Mouse (Mus musculus) fat pad, adult 2 months (tissue): ENCODE results near the gene Pakap.

Source experiments
- DNase-seq: peaks from one replicate; pipeline ENCODE4 v3.0.0-alpha.2; 2011; ENCODE audit warnings: low read depth, low spot score; ENCODE audit errors: extremely low read depth

Pakap gene

DNA sequence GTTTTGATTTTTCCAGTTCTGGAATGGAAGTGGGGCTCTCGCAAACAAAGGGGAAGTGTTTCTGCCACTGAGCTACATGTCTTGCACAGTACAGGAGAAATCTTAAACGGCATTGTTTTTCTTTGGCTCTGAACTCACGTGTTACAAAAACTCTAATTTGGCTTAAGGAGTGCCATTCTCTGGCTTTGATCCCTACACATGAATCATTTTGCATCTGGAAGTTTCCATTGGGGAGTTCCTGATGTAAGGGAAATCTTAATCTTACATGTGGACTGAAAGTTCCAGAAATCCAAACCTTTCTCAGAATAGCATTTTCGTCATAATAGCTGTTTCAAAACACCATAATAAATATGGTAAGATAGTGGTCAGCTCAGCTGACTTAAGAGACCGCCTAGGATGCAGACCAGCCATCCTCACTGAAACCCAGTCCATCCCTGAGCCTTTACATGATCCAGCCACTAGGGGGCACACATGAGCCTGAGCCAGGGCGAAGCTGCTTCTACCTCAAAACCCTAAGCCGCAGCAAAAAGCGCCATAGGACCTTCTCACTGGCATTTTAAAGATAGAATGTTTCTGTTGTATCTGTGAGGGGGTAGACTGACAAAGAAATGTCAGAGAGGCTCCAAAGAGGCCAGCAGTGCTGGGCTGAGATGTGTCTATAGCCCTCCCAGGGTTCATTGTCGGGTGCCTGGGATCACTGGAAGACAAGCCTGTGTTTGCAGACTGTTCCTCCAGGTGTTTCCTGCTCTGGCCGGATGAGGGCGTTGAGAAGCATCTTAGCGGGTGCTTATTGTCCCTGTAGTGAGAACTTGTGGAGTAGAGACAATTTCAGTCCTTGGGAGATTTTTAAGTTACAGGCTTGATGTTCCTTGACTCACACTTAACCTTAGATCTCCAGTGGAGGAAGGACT, 105.3 kb downstream of the Pakap start:
- DNase-seq: no peak

DNA sequence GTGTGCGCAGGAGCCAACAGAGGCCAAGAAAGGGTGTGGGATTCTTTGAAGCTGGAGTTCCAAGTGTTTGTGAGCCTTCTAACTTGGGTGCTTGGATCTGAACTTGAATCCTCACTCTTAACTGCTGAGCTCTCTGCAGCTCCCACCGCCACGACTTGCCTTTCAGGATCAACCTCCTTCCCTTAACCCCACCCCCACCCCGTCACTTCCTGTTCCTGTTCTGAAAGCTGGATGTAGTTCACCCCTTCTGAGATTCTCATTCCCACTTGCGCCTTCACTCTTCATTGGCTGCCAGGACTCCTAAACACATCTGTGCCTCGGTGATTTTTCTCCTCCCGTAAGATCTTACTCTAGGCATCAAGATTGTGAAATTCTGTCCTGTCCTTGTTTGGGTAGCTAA, 106.4 kb downstream of the Pakap start:
- no peak for DNase-seq

DNA sequence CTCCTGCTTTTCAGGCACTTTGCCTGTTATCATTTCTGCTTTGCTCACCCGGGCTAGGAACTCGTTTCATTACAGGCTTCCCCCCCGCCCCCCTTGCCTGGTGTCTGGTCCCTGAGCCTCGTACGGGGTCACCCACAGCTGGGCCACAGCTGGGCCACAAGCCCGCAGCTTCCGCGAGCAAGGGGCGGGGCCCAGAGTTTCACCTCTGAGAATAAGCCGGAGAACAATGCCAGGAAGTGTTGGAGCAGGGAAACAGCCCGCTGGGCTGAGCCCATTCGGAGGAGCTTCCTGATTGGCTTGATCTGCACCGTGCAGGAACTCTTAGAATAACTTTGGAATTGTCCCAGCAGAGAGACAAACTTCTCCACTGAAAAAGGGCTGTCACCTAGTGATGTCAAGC, 107.4 kb downstream of the Pakap start:
- no peak for DNase-seq

DNA sequence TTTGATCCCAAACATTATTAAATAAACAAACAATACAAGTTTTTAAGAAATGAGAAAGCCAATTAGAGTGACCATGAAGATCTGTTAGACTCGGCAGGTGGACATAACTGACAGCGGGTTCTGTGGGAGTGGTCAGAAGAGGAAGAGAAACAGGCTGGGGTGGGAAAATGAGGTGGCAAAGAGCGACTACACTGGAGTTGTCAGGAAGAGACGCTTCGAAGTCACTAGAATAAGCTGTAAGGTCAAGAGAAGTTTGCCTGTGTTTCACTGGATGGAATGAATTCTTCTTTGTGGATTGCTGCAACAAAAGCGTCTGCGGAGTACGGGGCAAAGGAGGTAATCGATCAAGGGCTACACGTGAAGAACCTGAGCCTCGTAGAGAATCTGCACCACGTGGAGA, 109.9 kb downstream of the Pakap start:
- DNase-seq: no peak

DNA sequence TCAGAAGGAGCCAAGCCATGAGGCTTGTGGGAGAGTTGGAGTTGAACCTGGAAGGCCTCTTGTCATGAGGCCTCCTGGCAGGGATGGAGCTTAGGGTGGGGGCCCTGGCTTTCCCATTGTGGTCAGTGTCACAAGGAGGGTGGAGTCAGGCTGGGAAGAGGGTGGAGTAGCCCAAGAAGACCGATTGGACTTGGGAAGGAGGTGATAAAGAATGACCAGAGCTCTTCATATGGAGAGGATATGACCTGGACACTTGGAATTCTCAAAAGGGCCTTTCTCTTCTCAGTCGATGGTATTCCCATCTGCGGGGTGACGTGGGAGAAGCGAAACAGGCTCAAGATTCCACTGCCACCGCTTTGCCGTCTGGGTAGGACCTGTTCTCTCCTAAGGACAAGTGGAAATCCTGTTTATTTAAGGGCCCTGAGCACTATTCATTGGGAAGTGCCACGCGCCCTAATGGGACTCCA, 111.0 kb downstream of the Pakap start:
- no peak for DNase-seq

DNA sequence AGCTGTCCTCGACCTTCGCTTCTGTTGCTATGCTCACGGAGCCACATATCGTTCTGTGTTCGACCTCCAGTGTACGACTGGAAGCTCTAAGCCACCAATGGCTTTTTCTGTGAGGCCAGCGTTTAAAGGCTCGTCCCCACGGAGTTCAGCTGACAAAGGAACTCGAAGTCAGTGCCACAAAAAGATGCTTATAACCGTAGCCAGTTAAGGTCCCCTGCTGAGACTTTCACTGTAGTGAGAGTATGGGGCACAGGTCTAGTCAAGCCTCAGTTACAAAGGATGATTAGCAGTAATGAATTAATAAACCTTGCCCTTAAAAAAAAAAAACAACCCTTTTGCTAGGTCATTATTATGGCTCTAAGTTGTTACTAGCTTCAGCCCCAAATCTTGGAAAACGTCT, 112.2 kb downstream of the Pakap start:
- DNase-seq: no peak

DNA sequence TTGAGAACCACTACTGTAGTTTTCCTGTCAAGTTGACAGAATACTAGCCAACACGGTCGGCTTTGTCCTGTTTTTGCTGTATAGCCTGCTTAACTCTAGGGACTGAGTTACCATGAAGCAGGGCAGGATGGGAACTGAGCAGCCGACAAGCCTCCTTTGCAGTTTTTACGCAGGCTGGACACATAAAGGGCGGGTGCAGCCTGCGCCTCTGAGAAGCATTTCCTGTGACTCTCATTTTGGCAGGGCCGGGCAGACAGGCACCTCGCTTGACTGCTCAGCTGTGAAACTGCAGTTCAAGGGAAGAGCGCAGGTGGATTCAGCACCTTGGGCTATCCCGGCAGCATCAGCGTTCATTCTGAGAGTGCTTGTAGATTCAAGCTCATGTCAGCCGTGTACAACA, 113.5 kb downstream of the Pakap start:
- no peak for DNase-seq

DNA sequence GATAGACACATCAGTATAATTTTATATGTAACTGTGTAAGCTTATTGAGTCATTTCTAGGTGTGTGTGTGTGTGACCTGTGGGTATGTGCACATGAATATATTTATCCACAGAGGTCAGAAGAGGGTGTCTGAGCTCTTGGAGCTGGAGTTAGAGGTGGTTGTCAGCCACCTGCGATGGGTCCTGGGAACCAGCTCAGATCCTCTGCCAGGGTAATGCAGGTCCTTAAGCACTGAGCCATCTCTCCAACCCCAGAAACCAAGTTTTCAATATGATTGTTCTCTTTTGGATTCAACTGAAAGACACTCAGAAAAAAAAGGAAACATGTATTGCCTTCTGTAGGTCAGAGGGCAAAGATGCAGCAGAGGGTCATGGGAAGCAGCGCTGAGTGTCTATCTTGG, 114.4 kb downstream of the Pakap start:
- DNase-seq: no peak

DNA sequence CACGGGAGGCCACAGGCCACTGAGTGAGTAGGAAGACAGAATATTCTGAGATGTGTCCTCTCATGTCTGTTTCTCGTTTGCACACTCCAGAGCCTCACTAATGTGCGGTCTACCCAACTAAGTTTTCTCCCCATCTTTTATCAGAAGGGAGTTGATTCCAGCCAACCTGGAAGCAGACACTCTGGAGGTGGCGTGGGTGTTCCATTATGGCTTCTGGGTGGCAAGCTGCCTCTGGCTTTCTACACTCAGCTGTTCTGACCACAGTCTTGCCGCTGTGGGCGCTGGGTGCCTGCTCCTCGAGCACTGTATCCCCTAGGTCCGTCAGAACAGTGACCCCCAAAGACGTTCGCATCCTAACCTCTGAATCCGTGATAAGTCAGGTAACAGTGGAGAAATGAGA, 115.0 kb downstream of the Pakap start:
- DNase-seq: no peak

DNA sequence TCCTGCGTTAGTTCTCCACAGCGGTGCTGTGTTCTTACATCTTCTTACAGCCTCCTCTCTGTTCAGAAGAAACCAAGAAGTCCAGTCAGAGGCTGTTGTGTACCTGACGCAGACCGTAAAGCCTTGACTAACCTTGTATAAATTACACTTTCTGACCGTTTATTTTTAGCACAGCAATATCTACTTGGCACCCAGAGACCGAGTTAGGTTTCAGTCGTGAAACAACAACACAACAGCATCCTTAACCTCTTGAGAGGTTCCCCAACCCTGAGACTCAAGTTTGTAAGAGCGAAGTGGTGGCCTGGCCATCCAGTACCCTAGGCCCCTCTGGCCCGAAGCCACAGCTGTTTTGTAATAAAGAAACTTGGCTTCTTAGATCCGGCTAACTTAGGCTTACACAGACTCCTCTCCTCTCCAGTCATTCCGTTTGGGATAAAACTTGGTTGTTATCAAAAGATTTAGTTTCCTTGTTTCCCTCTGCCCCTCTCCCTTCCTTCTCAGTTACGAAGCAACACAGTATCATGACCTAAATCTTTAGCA, 116.8 kb downstream of the Pakap start:
- no peak for DNase-seq

DNA sequence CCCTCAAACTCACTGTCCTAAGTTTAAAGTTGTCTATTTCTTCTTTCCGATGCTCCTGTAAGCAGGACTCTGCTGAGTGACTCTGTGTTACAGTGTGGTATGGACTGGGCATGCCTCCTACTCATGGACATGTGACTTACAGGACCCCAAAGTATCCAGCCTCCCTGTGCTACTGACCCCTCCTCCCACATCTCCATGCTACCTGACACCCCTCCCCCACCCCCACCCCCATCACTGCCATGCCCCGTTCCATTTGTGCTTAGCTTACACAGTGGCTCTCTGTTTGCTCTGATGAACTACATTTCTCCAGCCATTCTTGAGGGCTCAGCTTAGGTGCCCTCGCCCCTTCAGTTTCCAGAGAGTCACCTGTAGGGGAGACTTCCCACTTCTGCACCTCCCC, 118.8 kb downstream of the Pakap start:
- DNase-seq: no peak

DNA sequence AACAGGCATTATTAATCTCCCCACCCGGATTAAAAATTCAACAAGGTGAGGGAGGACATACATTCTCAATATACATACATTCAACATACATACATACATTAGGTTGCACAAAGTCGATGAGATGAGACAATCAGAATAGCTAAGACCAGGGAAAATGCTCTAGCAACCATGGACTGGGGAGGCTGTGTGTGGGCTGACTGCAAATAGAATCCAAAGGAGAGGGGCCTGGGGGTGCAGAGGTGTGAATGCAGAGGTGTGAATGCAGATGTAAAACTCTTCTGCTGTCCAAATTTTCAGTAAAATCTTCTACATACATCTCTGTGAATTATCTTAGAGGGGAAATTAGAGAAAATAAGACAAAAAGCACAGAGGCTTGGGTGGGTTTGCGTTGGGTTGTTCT, 119.6 kb downstream of the Pakap start:
- DNase-seq: no peak

DNA sequence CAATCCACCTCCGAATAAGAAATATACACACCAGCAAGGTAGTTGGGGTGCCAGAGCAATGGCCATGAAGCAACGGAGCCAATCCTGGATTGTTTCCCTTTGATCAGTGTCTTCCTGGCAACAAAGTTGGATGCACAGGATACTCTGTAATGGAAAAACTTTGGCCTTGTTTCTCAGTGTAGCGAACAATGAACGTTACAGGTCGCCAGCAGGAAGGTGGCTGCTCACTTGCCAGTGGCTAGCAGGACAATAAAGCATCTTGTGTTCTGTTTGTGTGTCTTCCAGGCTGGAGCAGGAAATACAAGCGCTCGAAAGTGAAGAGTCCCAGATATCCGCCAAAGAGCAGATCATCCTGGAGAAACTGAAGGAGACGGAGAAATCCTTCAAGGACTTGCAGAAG, 120.2 kb downstream of the Pakap start:
- DNase-seq: no peak

DNA sequence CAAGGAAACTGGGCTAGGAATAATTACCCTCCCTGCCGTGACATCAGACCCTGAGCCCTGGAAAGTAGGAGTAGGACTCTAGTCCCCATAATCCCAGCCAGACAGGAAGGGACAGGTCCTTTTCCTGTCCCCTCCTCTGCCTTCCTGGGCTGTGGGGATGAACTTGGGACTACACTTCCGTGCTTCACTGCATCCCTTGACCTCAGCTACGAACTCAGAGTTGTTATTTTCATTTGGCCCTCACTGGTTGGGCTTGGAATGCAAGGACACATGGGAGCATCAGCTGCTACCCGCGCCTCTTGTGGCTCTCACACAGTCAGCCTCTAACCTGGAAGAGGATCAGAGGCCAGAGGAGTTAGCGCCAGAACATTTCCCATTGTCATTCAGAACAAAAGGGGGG, 122.0 kb downstream of the Pakap start:
- DNase-seq: no peak

DNA sequence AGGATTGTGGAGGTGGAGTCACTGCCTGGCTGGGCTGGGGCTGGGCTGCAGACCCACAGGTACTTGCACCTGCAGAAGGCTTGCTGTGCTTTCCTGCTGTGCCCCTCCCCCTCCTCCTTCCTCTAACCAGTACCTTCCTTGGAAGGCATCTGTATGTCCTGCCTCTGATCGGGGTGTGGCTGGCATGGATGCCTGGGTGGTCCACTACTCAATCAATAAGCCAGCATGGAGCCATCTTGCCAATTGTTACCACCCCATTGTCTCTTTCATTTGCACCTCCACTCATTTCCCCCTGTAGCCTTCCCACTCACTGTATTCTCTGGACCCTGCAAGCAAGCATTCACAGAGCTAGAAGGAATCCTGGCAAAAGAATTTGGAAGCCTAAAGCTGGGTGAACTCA, 122.8 kb downstream of the Pakap start:
- DNase-seq: no peak

DNA sequence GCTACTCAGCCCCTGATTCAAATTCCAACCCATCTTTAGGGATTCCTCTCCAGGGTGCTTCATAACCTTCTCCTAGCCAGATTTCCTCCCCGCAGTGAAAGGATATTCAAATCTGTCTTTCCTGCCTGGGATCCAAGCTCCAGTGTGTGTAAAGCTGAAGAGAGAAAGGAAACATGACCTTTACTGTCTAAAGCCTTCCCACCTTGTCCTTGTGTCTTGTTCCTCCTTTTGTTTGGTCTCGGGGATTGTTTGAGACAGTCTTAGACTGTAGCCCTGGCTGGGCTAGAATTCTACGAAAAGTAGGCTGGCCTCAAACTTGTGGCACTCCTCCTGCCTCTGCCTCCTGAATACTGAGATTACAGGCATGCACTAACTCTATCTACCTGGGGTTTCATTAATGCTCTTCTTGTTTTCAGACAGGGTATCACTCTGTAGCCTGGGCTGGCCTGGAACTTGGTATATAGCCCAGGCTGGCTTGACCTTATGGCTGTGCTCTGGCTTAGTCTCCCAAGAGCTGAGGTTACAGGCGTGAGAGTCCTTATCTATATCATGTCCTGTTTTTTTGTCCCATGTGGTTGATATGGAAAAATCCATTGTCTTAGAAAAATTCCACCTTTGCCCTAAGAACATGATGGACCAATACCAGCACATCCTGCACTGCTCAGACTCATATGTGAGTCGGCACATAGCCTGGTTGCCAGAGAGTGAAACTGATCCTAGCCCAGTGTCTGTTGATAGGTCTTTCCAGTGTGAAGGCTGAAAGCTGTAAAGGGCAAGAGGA, 126.6 kb downstream of the Pakap start:
- no peak for DNase-seq

DNA sequence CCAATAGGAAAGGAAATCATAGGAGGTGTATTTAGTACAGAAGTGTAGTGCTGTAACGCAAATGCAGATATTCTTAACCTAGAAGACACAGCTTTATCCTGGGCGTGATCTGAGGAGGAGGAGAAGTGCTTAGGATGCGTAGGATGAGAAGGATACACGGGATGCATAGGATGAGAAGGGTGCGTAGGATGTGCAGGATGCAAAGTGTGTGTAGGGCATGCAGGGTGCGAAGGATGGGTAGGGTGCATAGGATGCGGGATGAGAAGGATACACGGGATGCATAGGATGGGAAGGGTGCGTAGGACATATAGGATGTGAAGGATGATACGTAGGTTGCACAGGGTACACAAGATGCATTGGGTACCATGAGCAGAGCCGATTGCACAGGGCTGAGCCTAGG, 129.0 kb downstream of the Pakap start:
- no peak for DNase-seq

DNA sequence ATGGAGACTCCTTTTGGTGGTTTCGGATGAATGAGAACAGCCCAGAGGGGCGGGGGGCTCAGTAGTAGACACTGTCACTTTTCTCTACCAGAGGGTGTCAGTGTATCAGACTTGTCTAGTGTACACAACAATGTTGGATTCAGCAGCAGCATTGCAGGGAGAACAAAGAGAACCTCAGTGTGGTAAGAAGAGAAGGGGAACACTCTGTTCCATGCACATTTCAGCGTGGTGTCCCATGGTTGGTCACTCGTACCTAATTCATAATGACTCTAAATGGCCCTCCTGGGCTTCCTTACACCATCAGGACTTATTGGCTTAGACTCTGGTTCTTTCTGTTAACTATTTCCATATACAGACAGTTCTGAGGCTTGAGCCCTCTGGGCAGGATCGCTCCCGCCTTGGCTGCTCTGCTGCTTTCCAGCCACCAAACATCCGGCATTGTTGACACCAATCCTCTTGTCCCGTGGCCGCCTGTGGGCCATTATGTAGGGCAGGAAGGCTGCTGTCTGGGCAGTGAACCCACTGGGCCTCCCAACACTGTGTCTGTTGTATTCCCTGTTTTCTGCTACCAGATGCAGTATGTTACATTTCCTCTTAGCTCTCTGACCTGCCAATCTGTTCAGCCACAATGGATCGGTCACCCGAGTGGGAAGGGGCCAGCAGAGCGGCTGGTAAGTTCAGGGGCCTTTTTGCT, 130.1 kb downstream of the Pakap start:
- DNase-seq: no peak

DNA sequence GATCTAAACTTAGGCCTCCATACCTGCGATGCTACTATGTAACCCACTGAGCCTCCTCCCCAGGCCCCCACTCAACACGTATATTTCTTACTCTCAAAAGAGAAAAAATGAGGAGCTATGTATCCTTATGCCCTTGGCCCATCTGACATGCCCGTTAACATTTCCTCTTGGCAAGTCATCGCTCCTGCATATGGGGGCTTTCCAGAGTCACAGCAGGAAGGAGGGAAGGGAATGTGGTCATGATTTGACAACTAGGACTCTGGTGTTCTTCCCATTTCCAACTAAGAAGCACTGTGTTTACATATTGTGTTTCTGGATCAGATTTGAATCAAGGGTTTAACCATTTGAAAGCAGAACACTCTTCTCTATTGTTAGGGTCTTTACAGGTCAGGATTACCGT, 133.6 kb downstream of the Pakap start:
- no peak for DNase-seq

DNA sequence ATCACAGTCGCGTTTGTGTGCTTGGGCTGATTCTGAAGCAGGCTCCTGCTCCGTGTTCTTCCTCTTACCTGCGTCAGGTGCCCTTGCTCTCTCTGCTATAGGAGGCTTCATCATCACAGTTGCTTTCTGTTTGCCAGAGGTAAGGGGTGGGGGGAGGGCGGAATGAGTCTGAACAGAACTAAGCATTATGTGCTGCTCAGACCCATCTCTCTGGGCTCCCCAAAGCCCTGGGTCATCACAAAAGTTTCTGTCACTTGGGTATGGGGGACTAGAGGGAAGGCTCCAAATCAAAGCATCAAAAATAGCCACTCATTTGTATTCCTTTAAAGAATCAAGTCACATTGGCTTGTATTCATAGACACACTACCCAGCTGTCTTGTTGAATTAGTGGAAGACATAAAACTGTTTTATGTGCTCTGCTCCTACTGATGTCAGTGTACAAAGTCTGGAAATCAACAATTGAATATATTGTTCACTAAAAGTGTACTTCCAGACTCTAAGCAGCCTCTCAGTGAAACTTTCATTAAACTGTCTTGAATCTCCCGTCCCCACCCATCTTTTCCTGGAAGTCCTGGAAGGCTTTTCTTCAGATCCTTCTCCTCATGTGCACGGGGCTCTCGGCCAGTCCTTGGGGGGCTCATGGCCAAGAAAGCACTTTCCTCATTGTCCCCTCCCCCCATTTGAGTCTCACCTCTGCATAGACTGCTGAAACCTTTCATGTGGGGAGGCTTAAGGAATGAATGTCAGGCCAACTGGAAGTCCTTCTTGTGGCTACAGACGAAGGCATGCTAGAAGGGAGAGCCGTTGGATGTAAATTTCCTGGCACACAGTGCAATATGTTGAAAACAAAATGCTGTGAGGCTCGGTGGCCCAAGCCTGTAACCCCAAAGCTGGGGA, 135.8 kb downstream of the Pakap start:
- DNase-seq: no peak
